In the genomic region with DNA sequence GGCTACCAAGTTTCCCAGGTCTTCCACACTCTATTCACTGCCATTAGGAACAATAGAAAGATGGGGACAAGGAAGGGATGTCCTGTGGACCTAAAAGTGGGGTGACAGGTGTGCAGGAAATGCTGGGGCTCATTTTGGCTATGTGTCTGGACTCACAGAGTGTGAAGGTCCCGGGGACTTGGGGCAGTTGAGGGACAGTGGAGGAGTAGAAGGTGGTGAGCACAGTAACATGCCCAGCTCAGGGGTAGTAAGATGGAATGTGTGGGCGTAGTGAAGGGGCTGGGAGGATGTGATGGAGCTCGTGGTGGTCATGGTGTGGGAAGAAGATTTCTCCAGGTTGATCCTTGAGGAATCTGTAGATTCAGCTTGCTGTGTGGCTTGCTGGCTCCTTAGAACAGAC, we compare ENCODE assay signal across 32 mouse cellular contexts.
"Had no signal": no experiment of that assay in that cellular context is flagged by ENCODE, and none has a peak within 500 bp of the region (broad histone marks: within the 10 kb centered on the region; RNA-seq: fewer than 3 reads in every experiment).

No protein-coding gene starts in this region.

- H3K27me3 ChIP-seq: limb, embryonic 12.5 days; limb, embryonic 13.5 days; limb, embryonic 15.5 days; liver, embryonic 12.5 days; liver, embryonic 13.5 days; liver, embryonic 15.5 days; lung, embryonic 15.5 days; midbrain, embryonic 12.5 days; midbrain, embryonic 13.5 days; midbrain, embryonic 15.5 days; neural tube, embryonic 12.5 days had no signal

- H3K4me2 ChIP-seq: limb, embryonic 12.5 days; limb, embryonic 13.5 days; limb, embryonic 15.5 days; liver, embryonic 11.5 days; liver, embryonic 12.5 days; liver, embryonic 13.5 days; liver, embryonic 15.5 days; lung, embryonic 14.5 days; lung, embryonic 15.5 days; midbrain, embryonic 11.5 days; midbrain, embryonic 12.5 days; midbrain, embryonic 13.5 days; midbrain, embryonic 15.5 days; neural tube, embryonic 12.5 days had no signal

- H3K4me3 ChIP-seq: limb, embryonic 10.5 days; limb, embryonic 12.5 days; limb, embryonic 13.5 days; limb, embryonic 15.5 days; liver, embryonic 12.5 days; liver, embryonic 13.5 days; liver, embryonic 15.5 days; lung, embryonic 15.5 days; megakaryocyte, embryonic 14.5 days; midbrain, embryonic 10.5 days; midbrain, embryonic 12.5 days; midbrain, embryonic 13.5 days; midbrain, embryonic 15.5 days; myocyte; neural tube, embryonic 12.5 days had no signal

- H3K27ac ChIP-seq: limb, embryonic 10.5 days; limb, embryonic 12.5 days; limb, embryonic 13.5 days; limb, embryonic 15.5 days; liver, embryonic 12.5 days; liver, embryonic 13.5 days; liver, embryonic 14.5 days; liver, embryonic 15.5 days; lung, embryonic 15.5 days; macrophage; midbrain, embryonic 10.5 days; midbrain, embryonic 12.5 days; midbrain, embryonic 13.5 days; midbrain, embryonic 15.5 days; neural tube, embryonic 12.5 days had no signal

- H3K9me3 ChIP-seq: limb, embryonic 10.5 days; limb, embryonic 12.5 days; limb, embryonic 13.5 days; limb, embryonic 15.5 days; liver, embryonic 12.5 days; liver, embryonic 13.5 days; liver, embryonic 15.5 days; lung, embryonic 15.5 days; megakaryocyte, embryonic 14.5 days; midbrain, embryonic 10.5 days; midbrain, embryonic 12.5 days; midbrain, embryonic 13.5 days; midbrain, embryonic 15.5 days; neural tube, embryonic 12.5 days had no signal

- H3K36me3 ChIP-seq: limb, embryonic 10.5 days; limb, embryonic 12.5 days; limb, embryonic 13.5 days; limb, embryonic 15.5 days; liver, embryonic 12.5 days; liver, embryonic 13.5 days; liver, embryonic 15.5 days; lung, embryonic 15.5 days; midbrain, embryonic 10.5 days; midbrain, embryonic 12.5 days; midbrain, embryonic 13.5 days; midbrain, embryonic 15.5 days; neural tube, embryonic 12.5 days had no signal

- H3K4me1 ChIP-seq: limb, embryonic 10.5 days; limb, embryonic 12.5 days; limb, embryonic 15.5 days; liver, embryonic 12.5 days; liver, embryonic 13.5 days; liver, embryonic 15.5 days; lung, embryonic 15.5 days; megakaryocyte, embryonic 14.5 days; midbrain, embryonic 10.5 days; midbrain, embryonic 12.5 days; midbrain, embryonic 13.5 days; midbrain, embryonic 15.5 days; neural tube, embryonic 12.5 days had no signal

- H3K9ac ChIP-seq: limb, embryonic 12.5 days; limb, embryonic 13.5 days; limb, embryonic 15.5 days; liver, embryonic 12.5 days; liver, embryonic 13.5 days; liver, embryonic 14.5 days; liver, embryonic 15.5 days; liver, postnatal 0 days; lung, embryonic 14.5 days; lung, embryonic 15.5 days; midbrain, embryonic 12.5 days; midbrain, embryonic 13.5 days; midbrain, embryonic 15.5 days; neural tube, embryonic 12.5 days had no signal

- ATAC-seq: liver, embryonic 12.5 days; liver, postnatal 0 days; lung, postnatal 0 days; midbrain, embryonic 13.5 days; midbrain, embryonic 15.5 days; midbrain, embryonic 16.5 days had no signal

- DNase-seq: left cerebral cortex, postnatal 4 days; liver; liver, embryonic 13.5 days; liver, postnatal 0 days; lung, adult 18-20 months; lung, adult 2 months; lung, embryonic 14.5 days; lung, postnatal 10 days; lung, postnatal 14 days; lung, postnatal 36 days; lung, postnatal 4 days; midbrain, embryonic 14.5 days had no signal
